Mouse (Mus musculus) midbrain, postnatal 0 days (tissue): ENCODE measurements around the gene Zfp317. TPM values are rescaled to one million over a fixed set of nuclear protein-coding genes. Genes with fewer than 3 reads are reported as not detected.

ENCODE experiments used
- ATAC-seq: fragments of 200-750 bp; cut with Nextera tagmentation; 2 replicates; pipeline ENCODE4 v1.8.0; 2017; ENCODE audit warnings: moderate number of reproducible peaks, mild to moderate bottlenecking, moderate TSS enrichment, moderate library complexity; ENCODE audit not compliant: low FRiP score
- DNase-seq: peaks from one replicate; pipeline ENCODE4 v3.0.0-alpha.2; 2015; ENCODE audit warnings: low spot score
- H3K27ac ChIP-seq: fragments of 300-500 bp; sonication (generic); 2 replicates; pipeline ENCODE4 v1.5.1; 2014; ENCODE audit warnings: low read depth, mild to moderate bottlenecking, low read length, mixed read lengths
- H3K27me3 ChIP-seq: fragments of 300-500 bp; sonication (generic); 2 replicates; pipeline ENCODE4 v1.6.1; 2014; ENCODE audit warnings: low read length, control low read depth, mixed read lengths; ENCODE audit not compliant: insufficient read depth
- H3K36me3 ChIP-seq: fragments of 300-500 bp; sonication (generic); 2 replicates; pipeline ENCODE4 v1.6.1; 2014; ENCODE audit warnings: low read length, control low read depth, mixed read lengths; ENCODE audit not compliant: insufficient read depth
- H3K4me1 ChIP-seq: fragments of 300-500 bp; sonication (generic); 2 replicates; pipeline ENCODE4 v1.6.1; 2014; ENCODE audit warnings: mild to moderate bottlenecking, control low read depth, antibody characterized with exemption, low read length, mixed read lengths; ENCODE audit not compliant: insufficient read depth
- H3K4me2 ChIP-seq: fragments of 300-500 bp; sonication (generic); 2 replicates; pipeline ENCODE4 v1.6.1; 2014; ENCODE audit warnings: low read depth, mild to moderate bottlenecking, low read length, mixed read lengths; ENCODE audit not compliant: poor library complexity, severe bottlenecking
- H3K4me3 ChIP-seq: fragments of 300-500 bp; sonication (generic); 2 replicates; pipeline ENCODE4 v1.5.1; 2014; ENCODE audit warnings: low read depth, mild to moderate bottlenecking, low read length, moderate library complexity
- H3K9ac ChIP-seq: fragments of 300-500 bp; sonication (generic); replicated peaks from 2 replicates; pipeline ENCODE4 v1.6.1; 2014; ENCODE audit warnings: mild to moderate bottlenecking, low read length, moderate library complexity, mixed read lengths; ENCODE audit not compliant: poor library complexity, severe bottlenecking
- H3K9me3 ChIP-seq: fragments of 300-500 bp; sonication (generic); 2 replicates; pipeline ENCODE4 v1.6.1; 2016; ENCODE audit warnings: low read length, control low read depth
- CTCF ChIP-seq: IDR thresholded peaks from 2 replicates; pipeline ENCODE4 v1.5.1; 2016; ENCODE audit warnings: antibody characterized with exemption, mild to moderate bottlenecking
- WGBS: fragments of 180-500 bp; shearing (Covaris S2); extraction: QIAGEN DNeasy Blood & Tissue Kit; methylation state at CpG from one replicate; pipeline ENCODE4 v1.1.7; 2014; 5-methylcytosine and 5-hydroxymethylcytosine counted together
- polyA plus RNA-seq: library from polyadenylated mRNA; unstranded; fragments of >200 nt; fragmentation: Nextera tagmentation; extraction: Ambion mirVana; gene quantifications from 2 replicates; pipeline ENCODE4 v1.2.1, GENCODE M21; 2015
- total RNA-seq: library from RNA; depleted of rRNA; stranded (reverse); fragments of >200 nt; gene quantifications from 2 replicates; pipeline ENCODE4 v1.2.3, GENCODE M21; 2014; rRNA removed

Zfp317 gene
- total RNA-seq (40.3 and 54.4 TPM in 2 replicates), polyA plus RNA-seq (22.1 and 22.9 TPM in 2 replicates)

GRCm38 (mm10) chr9:19621843-19622822, at the start of gene Zfp317:
Zfp317 (plus strand) TSS chr9:19622102.
- Histone ChIP-seq H3K4me3 (peak within 1 kb of the TSS; percentile 58), H3K27me3 (no peaks in the 10 kb centered on the region), H3K4me2 (peak within 1 kb of the TSS; percentile 48), H3K9ac (peak within 1 kb of the TSS; percentile 62), H3K27ac (peak within 1 kb of the TSS; percentile 76), H3K36me3 (no peaks in the 10 kb centered on the region; the same call in 1 of the 2 replicates), H3K9me3 (no peaks in the 10 kb centered on the region), H3K4me1 (no peaks in the 10 kb centered on the region)
- DNase-seq (peak; percentile 100), ATAC-seq (peak; percentile 99)
- 2% methylated on average over 35 of the region's 35 CpGs for WGBS
- TF ChIP-seq CTCF: no peak

GRCm38 (mm10) chr9:19582317-19582716, 39.6 kb upstream of the Zfp317 start, which contains the start of gene Olfr855:
Olfr855 (plus strand) TSS chr9:19582617.
- no peak for TF ChIP-seq CTCF
- Histone ChIP-seq H3K36me3 (no peaks in the 10 kb centered on the region), H3K9ac (no peak within 1 kb of the TSS), H3K27me3 (no peaks in the 10 kb centered on the region), H3K4me3 (no peak within 1 kb of the TSS), H3K9me3 (0 out of 2 replicates have a peak, but pooled peaks cover 15% of the 10 kb centered on the region), H3K27ac (no peak within 1 kb of the TSS), H3K4me2 (no peak within 1 kb of the TSS), H3K4me1 (no peaks in the 10 kb centered on the region)
- no peak for DNase-seq
- no peak for ATAC-seq

GRCm38 (mm10) chr9:19621297-19621696, 605 bp upstream of the Zfp317 start:
- no peak overlapping the region for H3K4me3 ChIP-seq
- peak overlapping the region; percentile 15; the same call in 1 of the 2 replicates for H3K4me2 ChIP-seq

GRCm38 (mm10) chr9:19629574-19629973, 7.7 kb downstream of the Zfp317 start:
- H3K36me3 ChIP-seq: peaks cover 5% of the 10 kb centered on the region; the same call in 1 of the 2 replicates
- H3K27ac ChIP-seq: no peak overlapping the region
- no peaks in the 10 kb centered on the region for H3K27me3 ChIP-seq
- no peak for ATAC-seq
- no peak for TF ChIP-seq CTCF
- H3K4me1 ChIP-seq: no peaks in the 10 kb centered on the region
- no peak for DNase-seq
- no peak overlapping the region for H3K4me2 ChIP-seq
- H3K9ac ChIP-seq: no peak overlapping the region
- no peak overlapping the region for H3K4me3 ChIP-seq
- H3K9me3 ChIP-seq: no peaks in the 10 kb centered on the region

More at GRCm38 (mm10) chr9:19621297-19621696, 605 bp upstream of the Zfp317 start:
- DNase-seq (no peak), ATAC-seq (no peak)
- H3K4me1 ChIP-seq: no peaks in the 10 kb centered on the region
- H3K36me3 ChIP-seq: no peaks in the 10 kb centered on the region; the same call in 1 of the 2 replicates
- no peaks in the 10 kb centered on the region for H3K27me3 ChIP-seq
- no peak overlapping the region for H3K9ac ChIP-seq
- no peak overlapping the region for H3K27ac ChIP-seq
- TF ChIP-seq CTCF: no peak
- WGBS: 98% methylated on average over 3 of the region's 3 CpGs
- H3K9me3 ChIP-seq: no peaks in the 10 kb centered on the region

- Histone ChIP-seq H3K36me3 (peaks cover 45% of the 10 kb centered on the region), H3K4me3 (no peak overlapping the region), H3K4me1 (no peaks in the 10 kb centered on the region), H3K4me2 (no peak overlapping the region), H3K27me3 (no peaks in the 10 kb centered on the region), H3K9me3 (no peaks in the 10 kb centered on the region), H3K27ac (no peak overlapping the region), H3K9ac (no peak overlapping the region)
- no peak for DNase-seq
- no peak for ATAC-seq
- 96% methylated on average over 3 of the region's 3 CpGs for WGBS
- TF ChIP-seq CTCF: no peak
Measured at GRCm38 (mm10) chr9:19645193-19645592, 23.3 kb downstream of the Zfp317 start.

GRCm38 (mm10) chr9:19690281-19690680, 68.4 kb downstream of the Zfp317 start:
- H3K36me3 ChIP-seq: no peaks in the 10 kb centered on the region
- H3K27me3 ChIP-seq: no peaks in the 10 kb centered on the region
- H3K4me2 ChIP-seq: no peak overlapping the region
- DNase-seq: no peak
- H3K4me1 ChIP-seq: no peaks in the 10 kb centered on the region
- no peak overlapping the region for H3K9ac ChIP-seq
- no peak for TF ChIP-seq CTCF
- no peak overlapping the region for H3K4me3 ChIP-seq
- no peak overlapping the region for H3K27ac ChIP-seq
- WGBS: 84% methylated on average over 6 of the region's 6 CpGs
- no peaks in the 10 kb centered on the region for H3K9me3 ChIP-seq
- ATAC-seq: no peak
